Comparison of ENCODE assay signal across 51 mouse cellular contexts in genomic region chr13:33830751-33831150, GRCm38 (mm10). TPM values are rescaled to one million over a fixed set of nuclear protein-coding genes. Genes with fewer than 3 reads are reported as not detected.
"Had no signal": no experiment of that assay in that cellular context is flagged by ENCODE, and none has a peak within 500 bp of the region (broad histone marks: within the 10 kb centered on the region; RNA-seq: fewer than 3 reads in every experiment).

No protein-coding gene starts in this region.

- H3K27ac ChIP-seq: heart, embryonic 10.5 days; heart, embryonic 13.5 days; heart, embryonic 15.5 days; hindbrain, embryonic 10.5 days; hindbrain, embryonic 12.5 days; hindbrain, embryonic 13.5 days; hindbrain, embryonic 14.5 days; hindbrain, embryonic 15.5 days; hindbrain, postnatal 0 days; intestine, embryonic 15.5 days; kidney, embryonic 15.5 days; kidney, postnatal 0 days; layer of hippocampus, adult 2 months had no signal

- H3K36me3 ChIP-seq: heart, embryonic 10.5 days; heart, embryonic 12.5 days; heart, embryonic 13.5 days; heart, embryonic 15.5 days; hindbrain, embryonic 10.5 days; hindbrain, embryonic 12.5 days; hindbrain, embryonic 13.5 days; hindbrain, embryonic 15.5 days; intestine, embryonic 15.5 days; kidney, embryonic 15.5 days had no signal

- H3K9me3 ChIP-seq: heart, embryonic 10.5 days; heart, embryonic 13.5 days; heart, embryonic 15.5 days; hindbrain, embryonic 13.5 days; hindbrain, embryonic 15.5 days; intestine, embryonic 15.5 days; kidney, embryonic 15.5 days had no signal

- H3K4me2 ChIP-seq: heart, embryonic 11.5 days; heart, embryonic 12.5 days; heart, embryonic 13.5 days; heart, embryonic 15.5 days; hindbrain, embryonic 12.5 days; hindbrain, embryonic 13.5 days; hindbrain, embryonic 14.5 days; hindbrain, embryonic 15.5 days; intestine, embryonic 15.5 days; kidney, embryonic 15.5 days had no signal

- H3K27me3 ChIP-seq: heart, embryonic 12.5 days; heart, embryonic 13.5 days; heart, embryonic 15.5 days; hindbrain, embryonic 12.5 days; hindbrain, embryonic 13.5 days; hindbrain, embryonic 15.5 days; intestine, embryonic 15.5 days; kidney, embryonic 15.5 days had no signal

- H3K4me1 ChIP-seq: heart, embryonic 10.5 days; heart, embryonic 12.5 days; heart, embryonic 13.5 days; heart, embryonic 15.5 days; hindbrain, embryonic 10.5 days; hindbrain, embryonic 12.5 days; hindbrain, embryonic 13.5 days; hindbrain, embryonic 15.5 days; intestine, embryonic 15.5 days; kidney, embryonic 15.5 days had no signal

- H3K4me3 ChIP-seq: heart, embryonic 10.5 days; heart, embryonic 12.5 days; heart, embryonic 13.5 days; heart, embryonic 15.5 days; hindbrain, embryonic 10.5 days; hindbrain, embryonic 12.5 days; hindbrain, embryonic 13.5 days; hindbrain, embryonic 15.5 days; intestine, embryonic 15.5 days; kidney, embryonic 15.5 days; layer of hippocampus, adult 2 months had no signal

- DNase-seq: heart, postnatal 10 days; heart, postnatal 14 days; heart, postnatal 36 days; heart, postnatal 4 days; kidney, adult 11 months; kidney, adult 18-20 months; kidney, adult 2 months; kidney, adult 8-10 months; kidney, adult 9 months; kidney, postnatal 10 days; kidney, postnatal 14 days; kidney, postnatal 25 days; kidney, postnatal 36 days; kidney, postnatal 4 days; layer of hippocampus, adult 9-11 months; layer of hippocampus, postnatal 36 days had no signal

- ATAC-seq: hindbrain, embryonic 16.5 days; hindbrain, postnatal 0 days; inflammation-experienced regulatory T-cells, adult 6 months; intestine, embryonic 15.5 days; intestine, embryonic 16.5 days; intestine, postnatal 0 days had no signal

- H3K9ac ChIP-seq: heart, embryonic 12.5 days; heart, embryonic 13.5 days; heart, embryonic 15.5 days; hindbrain, embryonic 12.5 days; hindbrain, embryonic 13.5 days; hindbrain, embryonic 14.5 days; hindbrain, embryonic 15.5 days; intestine, embryonic 15.5 days; kidney, embryonic 15.5 days had no signal

RNA-seq across cellular contexts. Expression of gene Serpinb6e, which starts 12.5 kb away (rescaled TPM):
- total RNA-seq: heart, postnatal 10 days; heart, postnatal 14 days; heart, postnatal 25 days; heart, postnatal 36 days; heart, postnatal 4 days; hematopoietic stem cell, adult 5-6 weeks; hindbrain, postnatal 0 days; layer of hippocampus, adult 18-20 months; layer of hippocampus, adult 2 months; layer of hippocampus, adult 8-10 months; layer of hippocampus, postnatal 10 days; layer of hippocampus, postnatal 14 days; layer of hippocampus, postnatal 25 days; layer of hippocampus, postnatal 36 days; left cerebral cortex, adult 18-20 months had no signal
- polyA plus RNA-seq: heart, embryonic 10.5 days; heart, embryonic 11.5 days; heart, embryonic 12.5 days; heart, embryonic 13.5 days; heart, embryonic 14.5 days; heart, embryonic 15.5 days; heart, embryonic 16.5 days; heart, postnatal 0 days; hindbrain, embryonic 10.5 days; hindbrain, embryonic 11.5 days; hindbrain, embryonic 12.5 days; hindbrain, embryonic 14.5 days; hindbrain, embryonic 15.5 days; hindbrain, embryonic 16.5 days; hindbrain, postnatal 0 days; inflammation-experienced regulatory T-cells, adult 6 months; intestine, embryonic 14.5 days; intestine, embryonic 15.5 days; intestine, embryonic 16.5 days; intestine, postnatal 0 days; kidney, adult 2 months; kidney, embryonic 14.5 days; kidney, embryonic 15.5 days; kidney, embryonic 16.5 days; kidney, postnatal 0 days; large intestine, adult 2 months had no signal
